Mouse (Mus musculus) hindbrain, embryonic 16.5 days (tissue): ENCODE measurements around the gene Hoxa9. TPM values are rescaled to one million over a fixed set of nuclear protein-coding genes. Genes with fewer than 3 reads are reported as not detected.

Experiments
- ATAC-seq: fragments of 200-750 bp; cut with Nextera tagmentation; 2 replicates; pipeline ENCODE4 v1.8.0; 2017; ENCODE audit warnings: moderate TSS enrichment, moderate library complexity
- H3K27ac ChIP-seq: fragments of 300-500 bp; sonication (generic); 2 replicates; pipeline ENCODE4 v1.5.1; 2014; ENCODE audit warnings: low read depth, mild to moderate bottlenecking, control low read depth, low read length, moderate library complexity
- H3K27me3 ChIP-seq: fragments of 300-500 bp; sonication (generic); replicated peaks from 2 replicates; pipeline ENCODE4 v1.6.1; 2014; ENCODE audit warnings: low read length; ENCODE audit not compliant: control insufficient read depth, insufficient read depth
- H3K36me3 ChIP-seq: fragments of 300-500 bp; sonication (generic); 2 replicates; pipeline ENCODE4 v1.6.1; 2014; ENCODE audit warnings: mild to moderate bottlenecking, low read length, moderate library complexity, mixed read lengths; ENCODE audit not compliant: control insufficient read depth, insufficient read depth
- H3K4me1 ChIP-seq: fragments of 300-500 bp; sonication (generic); 2 replicates; pipeline ENCODE4 v1.6.1; 2014; ENCODE audit warnings: low read depth, low read length; ENCODE audit not compliant: control insufficient read depth, insufficient read depth
- H3K4me2 ChIP-seq: fragments of 300-500 bp; sonication (generic); 2 replicates; pipeline ENCODE4 v1.6.1; 2014; ENCODE audit warnings: mild to moderate bottlenecking, low read length, control low read depth, moderate library complexity
- H3K4me3 ChIP-seq: fragments of 300-500 bp; sonication (generic); 2 replicates; pipeline ENCODE4 v1.5.1; 2014; ENCODE audit warnings: mild to moderate bottlenecking, low read length, control low read depth, moderate library complexity
- H3K9ac ChIP-seq: fragments of 300-500 bp; sonication (generic); 2 replicates; pipeline ENCODE4 v1.6.1; 2014; ENCODE audit warnings: low read depth, mild to moderate bottlenecking, control low read depth, low read length, moderate library complexity
- H3K9me3 ChIP-seq: fragments of 300-500 bp; sonication (generic); 2 replicates; pipeline ENCODE4 v1.6.1; 2014; ENCODE audit warnings: mild to moderate bottlenecking, low read length, moderate library complexity; ENCODE audit not compliant: control insufficient read depth
- WGBS: fragments of 180-500 bp; shearing (Covaris S2); extraction: QIAGEN DNeasy Blood & Tissue Kit; methylation state at CpG from one replicate; pipeline ENCODE4 v1.1.7; 2014; 5-methylcytosine and 5-hydroxymethylcytosine counted together
- polyA plus RNA-seq: library from polyadenylated mRNA; unstranded; fragments of >200 nt; fragmentation: Nextera tagmentation; extraction: Ambion mirVana; gene quantifications from 2 replicates; pipeline ENCODE4 v1.2.1, GENCODE M21; 2015

Hoxa9 gene
- polyA plus RNA-seq, 1 experiment from 2014 or later: 0.48 TPM

- no peak for ATAC-seq
- H3K36me3 ChIP-seq: no peaks in the 10 kb centered on the region
- no peak overlapping the region for H3K27ac ChIP-seq
- no peak overlapping the region for H3K4me3 ChIP-seq
- 1% methylated on average over 65 of the region's 70 CpGs for WGBS
- H3K4me1 ChIP-seq: no peaks in the 10 kb centered on the region
- no peaks in the 10 kb centered on the region for H3K9me3 ChIP-seq
- H3K4me2 ChIP-seq: no peak overlapping the region
- no peak overlapping the region for H3K9ac ChIP-seq
- H3K27me3 ChIP-seq: peaks cover 80% of the 10 kb centered on the region
These were observed 2.9 kb upstream of the Hoxa9 start for GRCm38 (mm10) chr6:52233546-52234427.

- no peaks in the 10 kb centered on the region for H3K4me1 ChIP-seq
- no peak overlapping the region for H3K4me3 ChIP-seq
- H3K9me3 ChIP-seq: no peaks in the 10 kb centered on the region
- H3K9ac ChIP-seq: no peak overlapping the region
- H3K4me2 ChIP-seq: no peak overlapping the region
- H3K27ac ChIP-seq: no peak overlapping the region
- no peaks in the 10 kb centered on the region for H3K36me3 ChIP-seq
- WGBS: 3% methylated on average over 23 of the region's 23 CpGs
- peaks cover 82% of the 10 kb centered on the region for H3K27me3 ChIP-seq
- ATAC-seq: no peak
These were observed 2.2 kb upstream of the Hoxa9 start for GRCm38 (mm10) chr6:52232984-52233545.

DNA sequence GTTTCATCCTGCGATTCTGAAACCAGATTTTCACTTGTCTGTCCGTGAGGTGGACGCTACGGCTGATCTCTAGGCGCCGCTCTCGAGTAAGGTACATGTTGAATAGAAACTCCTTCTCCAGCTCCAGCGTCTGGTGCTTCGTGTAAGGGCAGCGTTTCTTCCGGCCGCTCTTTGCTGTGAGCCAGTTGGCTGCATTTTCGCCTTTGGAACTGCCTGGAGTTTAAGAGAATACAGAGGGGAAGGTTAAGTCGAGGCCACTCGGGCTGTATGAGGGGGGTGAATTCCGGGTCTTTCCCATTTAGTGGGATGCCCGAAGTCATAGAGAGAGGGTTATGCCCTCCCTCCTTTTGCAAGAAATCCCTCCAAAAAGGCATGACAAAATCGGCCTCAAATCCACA lies 1.7 kb upstream of the Hoxa9 start:
- Histone ChIP-seq H3K9ac (no peak overlapping the region), H3K9me3 (no peaks in the 10 kb centered on the region), H3K36me3 (no peaks in the 10 kb centered on the region), H3K4me3 (no peak overlapping the region), H3K27me3 (peaks cover 81% of the 10 kb centered on the region), H3K4me2 (no peak overlapping the region), H3K4me1 (no peaks in the 10 kb centered on the region), H3K27ac (no peak overlapping the region)
- 0% methylated on average over 18 of the region's 18 CpGs for WGBS
- no peak for ATAC-seq

DNA sequence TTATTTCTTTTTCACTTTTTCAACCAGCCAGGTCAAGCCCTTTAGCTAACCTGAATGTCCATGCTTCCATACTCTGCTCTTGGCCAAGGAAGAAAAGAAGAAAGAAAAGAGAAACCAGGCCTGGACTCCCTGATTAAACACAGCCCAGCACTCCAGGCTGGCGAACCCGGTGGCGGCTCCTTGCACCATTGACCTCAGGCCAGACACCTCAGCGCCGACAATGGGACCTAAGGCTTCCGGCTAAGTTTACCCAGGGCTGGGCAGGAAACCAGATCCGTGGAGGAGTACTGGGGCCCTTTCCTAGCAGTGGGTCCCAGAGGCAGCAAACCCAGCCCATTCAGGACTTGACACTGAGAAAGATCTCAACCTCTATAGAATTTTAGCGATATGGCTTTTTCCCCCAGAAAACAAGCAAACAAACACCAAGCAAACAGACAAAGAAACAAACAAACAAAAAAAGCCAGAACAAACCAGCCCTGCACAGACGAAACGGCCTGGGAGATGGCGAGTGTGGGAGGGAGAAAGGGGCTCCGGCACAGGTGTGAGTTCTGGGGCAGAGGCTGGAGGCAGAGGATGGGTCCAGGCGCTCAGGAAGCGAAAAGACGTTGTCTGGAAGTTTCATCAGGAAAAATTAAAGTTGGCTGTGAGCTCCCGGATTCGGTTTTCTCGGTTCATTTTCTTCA lies 1.1 kb upstream of the Hoxa9 start:
- Histone ChIP-seq H3K4me3 (no peak overlapping the region), H3K9me3 (no peaks in the 10 kb centered on the region), H3K36me3 (no peaks in the 10 kb centered on the region), H3K27me3 (peaks cover 81% of the 10 kb centered on the region), H3K4me2 (no peak overlapping the region), H3K27ac (no peak overlapping the region), H3K4me1 (no peaks in the 10 kb centered on the region), H3K9ac (no peak overlapping the region)
- WGBS: 1% methylated on average over 18 of the region's 18 CpGs
- no peak for ATAC-seq

DNA sequence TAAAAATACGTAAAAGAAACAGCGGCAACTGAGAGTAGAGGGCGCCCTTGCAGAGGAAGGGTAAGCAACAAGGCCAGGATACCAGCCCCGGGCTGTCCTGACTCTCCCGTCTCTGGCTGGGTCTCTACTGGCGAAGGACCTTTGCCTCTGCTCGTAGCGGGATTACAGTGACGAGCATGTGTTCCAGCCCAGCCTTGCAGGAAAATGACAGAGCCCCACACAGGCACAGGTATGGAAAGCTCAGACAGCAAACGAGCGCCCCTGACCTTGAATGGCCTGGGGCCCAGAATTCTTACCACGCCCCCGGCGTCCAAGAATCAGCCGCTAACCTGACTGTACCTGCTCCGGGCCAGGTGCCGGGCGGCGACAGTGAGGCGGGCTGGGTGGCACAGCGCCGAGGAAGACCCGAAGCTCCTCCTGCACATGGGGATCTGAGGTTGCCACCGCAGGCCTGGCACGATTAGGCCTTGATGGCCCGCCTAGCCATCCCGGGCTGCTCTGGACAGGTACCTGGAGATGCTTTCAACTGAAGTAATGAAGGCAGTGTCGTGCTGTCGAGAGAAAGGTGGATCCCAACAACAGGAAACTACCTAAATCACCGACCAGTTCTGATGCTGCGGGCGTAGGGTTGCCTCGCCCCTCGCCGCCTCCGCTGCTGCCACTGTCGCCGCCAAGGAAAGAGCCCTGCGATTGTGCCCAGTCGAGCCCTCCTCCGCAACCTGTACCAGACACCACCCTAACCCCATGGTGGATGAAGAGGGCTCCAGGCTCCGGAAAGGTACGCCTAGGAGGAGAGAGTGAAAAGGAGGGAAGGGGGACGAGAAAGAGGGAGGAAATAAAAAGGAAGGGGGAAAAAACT lies 1.1 kb downstream of the Hoxa9 start:
- H3K36me3 ChIP-seq: no peaks in the 10 kb centered on the region
- H3K9ac ChIP-seq: no peak overlapping the region
- 1% methylated on average over 43 of the region's 44 CpGs for WGBS
- no peak overlapping the region for H3K4me2 ChIP-seq
- H3K4me1 ChIP-seq: no peaks in the 10 kb centered on the region
- H3K27me3 ChIP-seq: peaks cover 77% of the 10 kb centered on the region
- no peak overlapping the region; the same call in 1 of the 2 replicates for H3K4me3 ChIP-seq
- no peak for ATAC-seq
- H3K9me3 ChIP-seq: no peaks in the 10 kb centered on the region
- no peak overlapping the region for H3K27ac ChIP-seq

- H3K27ac ChIP-seq: no peak overlapping the region
- H3K4me3 ChIP-seq: no peak overlapping the region
- peaks cover 69% of the 10 kb centered on the region for H3K27me3 ChIP-seq
- H3K36me3 ChIP-seq: no peaks in the 10 kb centered on the region
- H3K4me1 ChIP-seq: no peaks in the 10 kb centered on the region
- WGBS: 3% methylated on average over 38 of the region's 38 CpGs
- H3K4me2 ChIP-seq: no peak overlapping the region
- ATAC-seq: no peak
- no peak overlapping the region for H3K9ac ChIP-seq
- no peaks in the 10 kb centered on the region for H3K9me3 ChIP-seq
These were observed 2.1 kb downstream of the Hoxa9 start for GRCm38 (mm10) chr6:52228475-52229465.

DNA sequence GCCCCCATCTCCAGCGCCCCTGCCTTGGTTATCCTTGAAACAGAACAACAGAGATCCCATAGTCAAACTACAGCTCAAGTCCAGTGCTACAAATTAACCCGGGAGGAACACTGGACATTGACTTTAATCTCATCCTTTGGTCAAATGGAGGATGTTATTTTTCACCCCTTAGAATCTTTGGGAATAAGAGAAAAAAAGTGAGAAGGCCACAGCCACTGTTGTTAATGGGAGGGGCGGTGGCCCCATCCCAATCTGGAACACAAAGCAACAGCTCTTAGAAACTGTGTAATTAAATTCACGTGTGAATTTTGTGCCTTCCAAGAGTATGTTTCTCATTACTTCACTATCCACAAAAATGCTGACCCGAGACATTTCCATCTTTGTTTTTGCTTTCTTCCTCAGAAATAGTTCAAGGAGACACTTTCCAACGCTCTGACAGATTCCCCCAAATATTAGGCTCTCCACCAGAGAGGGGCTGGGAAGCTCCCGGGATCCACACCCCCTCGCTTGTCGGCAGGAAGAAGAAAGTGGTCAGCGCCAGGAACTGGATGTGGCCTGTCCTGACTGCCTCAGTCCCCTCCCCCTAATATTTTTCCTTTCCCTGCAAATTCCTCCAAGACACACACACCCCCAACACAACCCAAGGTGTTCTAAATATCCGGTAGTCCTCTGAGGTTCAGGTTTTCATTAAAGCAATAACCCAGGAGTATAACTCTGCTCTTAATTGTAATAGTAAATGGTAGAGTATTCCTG lies 3.2 kb downstream of the Hoxa9 start:
- no peak for ATAC-seq

More for the DNA sequence above, 3.2 kb downstream of the Hoxa9 start:
- Histone ChIP-seq H3K9me3 (no peaks in the 10 kb centered on the region), H3K9ac (no peak overlapping the region), H3K4me2 (no peak overlapping the region), H3K4me1 (no peaks in the 10 kb centered on the region), H3K27me3 (peaks cover 69% of the 10 kb centered on the region), H3K27ac (no peak overlapping the region), H3K36me3 (no peaks in the 10 kb centered on the region), H3K4me3 (no peak overlapping the region)
- 4% methylated on average over 11 of the region's 11 CpGs for WGBS
